Comparison of ENCODE assay signal across 16 mouse cellular contexts in the genomic region with DNA sequence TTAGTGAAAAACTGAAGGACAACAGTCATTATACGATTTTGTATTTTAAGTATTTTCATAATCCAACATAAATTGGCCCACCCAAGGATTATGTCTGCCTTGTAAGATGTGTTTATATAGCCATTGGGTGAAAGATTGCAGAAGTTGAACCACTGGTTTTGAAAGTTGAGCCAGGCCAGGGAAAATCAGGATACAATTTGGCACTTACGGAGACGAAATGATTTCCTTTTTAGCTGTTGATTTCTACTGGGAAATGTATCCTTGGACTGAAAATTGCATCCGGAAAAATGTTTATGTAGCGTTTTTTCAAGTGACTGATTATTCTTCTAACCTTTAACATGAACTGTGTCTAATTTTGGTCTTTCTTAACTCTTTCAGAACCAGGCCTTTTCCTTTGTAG.
DNase-seq lines count a peak whose midpoint lies in the region; ATAC-seq and TF ChIP-seq lines count a peak whose summit lies in the region.
"Had no signal": no experiment of that assay in that cellular context is flagged by ENCODE, and none has a peak within 500 bp of the region (broad histone marks: within the 10 kb centered on the region; RNA-seq: fewer than 3 reads in every experiment).

No protein-coding gene starts in this region.

- no peak overlapping the region for H3K4me3 ChIP-seq in kidney, embryonic 14.5 days (ENCODE audit: low read length)
- H3K4me3 ChIP-seq in lung, embryonic 14.5 days (ENCODE audit: low read depth, low read length), result no peak overlapping the region
- H3K4me3 ChIP-seq in embryonic facial prominence, embryonic 10.5 days, result no peak overlapping the region
- H3K4me3 ChIP-seq: erythroblast, embryonic 14.5 days; forebrain, embryonic 13.5 days; liver, embryonic 12.5 days; midbrain, embryonic 12.5 days had no signal

- WGBS in kidney, embryonic 14.5 days, result 40% methylated on average over 5 of the region's 5 CpGs
- 21% methylated on average over 5 of the region's 5 CpGs for WGBS in lung, embryonic 14.5 days
- WGBS in embryonic facial prominence, embryonic 10.5 days, result 38% methylated on average over 5 of the region's 5 CpGs

- no peaks in the 10 kb centered on the region for H3K27me3 ChIP-seq in kidney, embryonic 14.5 days (ENCODE audit: control insufficient read depth, insufficient read depth, low read length)
- H3K27me3 ChIP-seq in lung, embryonic 14.5 days (ENCODE audit: insufficient read depth, low read length), result no peaks in the 10 kb centered on the region
- peaks cover 4% of the 10 kb centered on the region; the same call in 1 of the 2 replicates for H3K27me3 ChIP-seq in embryonic facial prominence, embryonic 10.5 days (replicated peaks; ENCODE audit: low read depth, poor library complexity, severe bottlenecking)
- H3K27me3 ChIP-seq: forebrain, embryonic 13.5 days; midbrain, embryonic 12.5 days had no signal

- H3K36me3 ChIP-seq in kidney, embryonic 14.5 days (ENCODE audit: control insufficient read depth, insufficient read depth, low read length), result no peaks in the 10 kb centered on the region
- no peaks in the 10 kb centered on the region for H3K36me3 ChIP-seq in lung, embryonic 14.5 days (ENCODE audit: insufficient read depth)
- no peaks in the 10 kb centered on the region for H3K36me3 ChIP-seq in embryonic facial prominence, embryonic 10.5 days (replicated peaks)
- H3K36me3 ChIP-seq: liver, embryonic 12.5 days; midbrain, embryonic 12.5 days had no signal

- H3K9ac ChIP-seq in kidney, embryonic 14.5 days (ENCODE audit: low read depth, low read length), result no peak overlapping the region
- no peak overlapping the region for H3K9ac ChIP-seq in lung, embryonic 14.5 days
- H3K9ac ChIP-seq: forebrain, embryonic 13.5 days; liver, embryonic 12.5 days; midbrain, embryonic 12.5 days had no signal

- no peak for DNase-seq in kidney, postnatal 10 days
- peak; percentile 81 for DNase-seq in lung, embryonic 14.5 days
- DNase-seq in lung, adult 18-20 months, result no peak
- DNase-seq in adipocyte (ENCODE audit: low spot score), result peak; percentile 53
- DNase-seq in embryonic facial prominence, embryonic 10.5 days (ENCODE audit: low spot score), result no peak
- no peak for DNase-seq in spleen, adult 12 weeks (ENCODE audit: low spot score)
- DNase-seq: cerebellum, adult 2 months; cerebellum, postnatal 36 days; gastrocnemius, postnatal 25 days; retina, postnatal 1 day had no signal

- ATAC-seq in kidney, embryonic 14.5 days (ENCODE audit: low FRiP score, low TSS enrichment), result no peak
- no peak for ATAC-seq in lung, embryonic 14.5 days (ENCODE audit: insufficient read depth)
- ATAC-seq: forebrain, embryonic 13.5 days; liver, embryonic 12.5 days had no signal

- TF ChIP-seq CTCF in lung, embryonic 14.5 days (IDR thresholded peaks at IDR 0.05; ENCODE audit: low read depth), result no peak

- peak overlapping the region; percentile 48; the same call in 1 of the 2 replicates for H3K27ac ChIP-seq in kidney, embryonic 14.5 days (ENCODE audit: low read depth, low read length)
- H3K27ac ChIP-seq in lung, embryonic 14.5 days (ENCODE audit: low read depth), result peak overlapping the region; percentile 81
- H3K27ac ChIP-seq in embryonic facial prominence, embryonic 10.5 days (replicated peaks), result peak overlapping the region; percentile 7; the same call in 1 of the 2 replicates
- H3K27ac ChIP-seq: forebrain, embryonic 13.5 days; liver, embryonic 12.5 days; macrophage; midbrain, embryonic 12.5 days had no signal

- no peak overlapping the region for H3K4me2 ChIP-seq in kidney, embryonic 14.5 days (replicated peaks; ENCODE audit: low read depth, low read length)
- 0 out of 2 replicates have a peak overlapping the region, but pooled peaks have one; percentile 20 for H3K4me2 ChIP-seq in lung, embryonic 14.5 days
- H3K4me2 ChIP-seq: forebrain, embryonic 13.5 days; liver, embryonic 12.5 days; midbrain, embryonic 12.5 days had no signal

- H3K4me1 ChIP-seq in kidney, embryonic 14.5 days (ENCODE audit: control insufficient read depth, insufficient read depth, low read length), result peaks cover 25% of the 10 kb centered on the region
- H3K4me1 ChIP-seq in lung, embryonic 14.5 days (ENCODE audit: insufficient read depth), result peaks cover 42% of the 10 kb centered on the region
- H3K4me1 ChIP-seq in embryonic facial prominence, embryonic 10.5 days, result peaks cover 78% of the 10 kb centered on the region
- H3K4me1 ChIP-seq: forebrain, embryonic 13.5 days; midbrain, embryonic 12.5 days had no signal

- H3K9me3 ChIP-seq in kidney, embryonic 14.5 days (ENCODE audit: control insufficient read depth, low read length), result no peaks in the 10 kb centered on the region
- no peaks in the 10 kb centered on the region for H3K9me3 ChIP-seq in lung, embryonic 14.5 days (ENCODE audit: low read depth, low read length)
- H3K9me3 ChIP-seq in embryonic facial prominence, embryonic 10.5 days, result no peaks in the 10 kb centered on the region
- H3K9me3 ChIP-seq: forebrain, embryonic 13.5 days; liver, embryonic 12.5 days; midbrain, embryonic 12.5 days had no signal

Comparison
In these comparisons a context has a peak if more than half of its experiments do, and no peak if none do; other contexts are left out.
1. DNase-seq: peak in lung, embryonic 14.5 days (single experiment) and adipocyte (single experiment); none in kidney, postnatal 10 days (single experiment), lung, adult 18-20 months (0 of 2), embryonic facial prominence, embryonic 10.5 days (single experiment) and spleen, adult 12 weeks (single experiment).
2. H3K27ac ChIP-seq: peak in every context shown above with its lines; median percentile 81 in lung, embryonic 14.5 days; 48 in kidney, embryonic 14.5 days; 7 in embryonic facial prominence, embryonic 10.5 days.